ENCODE assay signal across 27 mouse cellular contexts in genomic region chr17:69461680-69462079, GRCm38 (mm10). TPM values are rescaled to one million over a fixed set of nuclear protein-coding genes. Genes with fewer than 3 reads are reported as not detected.
DNase-seq lines count a peak whose midpoint lies in the region; ATAC-seq lines count a peak whose summit lies in the region.
"Had no signal": no experiment of that assay in that cellular context is flagged by ENCODE, and none has a peak within 500 bp of the region (broad histone marks: within the 10 kb centered on the region; RNA-seq: fewer than 3 reads in every experiment).

No protein-coding gene starts in this region.

- DNase-seq in heart, adult 11 months: peak; percentile 39
- peak; percentile 72 for DNase-seq in 416B (ENCODE audit: low read depth)
- DNase-seq in cerebellum, postnatal 10 days: no peak
- no peak for DNase-seq in cerebellum, postnatal 36 days
- DNase-seq in urinary bladder, postnatal 36 days (ENCODE audit: low spot score in 2 of 2): no peak
- DNase-seq: adrenal gland, adult 2 months; adrenal gland, adult 8-10 months; adrenal gland, postnatal 10 days; adrenal gland, postnatal 14 days; adrenal gland, postnatal 25 days; adrenal gland, postnatal 36 days; B cell, adult 2 months; cerebellum, adult 11 months; cerebellum, adult 11-12 months; cerebellum, adult 18-20 months had no signal

- no peak overlapping the region for H3K4me2 ChIP-seq in heart, embryonic 12.5 days

- H3K9me3 ChIP-seq in heart, embryonic 12.5 days (replicated peaks): no peaks in the 10 kb centered on the region

- H3K27ac ChIP-seq in heart, embryonic 12.5 days (ENCODE audit: poor library complexity, severe bottlenecking): no peak overlapping the region

- H3K4me3 ChIP-seq in heart, embryonic 12.5 days: no peak overlapping the region

- no peak for ATAC-seq in heart, embryonic 12.5 days (ENCODE audit: insufficient number of reproducible peaks, low FRiP score)
- 0 out of 2 replicates have a peak, but pooled peaks have one; percentile 12 for ATAC-seq in granulocyte monocyte progenitor cell, adult 5-6 weeks (replicated peaks; ENCODE audit: poor library complexity, severe bottlenecking)
- ATAC-seq in megakaryocyte progenitor cell, adult 5-6 weeks (replicated peaks; ENCODE audit: poor library complexity): peak; percentile 61
- ATAC-seq: activated CD4-positive, CD25-positive, alpha-beta regulatory T cell, adult 4 months; CD4-positive, CD25-positive, alpha-beta regulatory T cell, adult 4 months; Patski had no signal

- H3K36me3 ChIP-seq in heart, embryonic 12.5 days: no peaks in the 10 kb centered on the region
- H3K36me3 ChIP-seq: G1E had no signal

- 82% methylated on average over 7 of the region's 7 CpGs for WGBS in heart, embryonic 12.5 days

- H3K27me3 ChIP-seq in heart, embryonic 12.5 days (replicated peaks): no peaks in the 10 kb centered on the region
- H3K27me3 ChIP-seq: CH12.LX, Patski had no signal

- no peak overlapping the region for H3K9ac ChIP-seq in heart, embryonic 12.5 days

- H3K4me1 ChIP-seq in heart, embryonic 12.5 days (replicated peaks): 0 out of 2 replicates have a peak, but pooled peaks cover 2% of the 10 kb centered on the region

RNA-seq across cellular contexts. Expression of gene Akain1, which starts 22.6 kb away (rescaled TPM):
- not detected in 2 replicates for polyA plus RNA-seq in heart, embryonic 12.5 days (2016; fragmentation: Nextera tagmentation; extraction: Ambion mirVana)
- total RNA-seq in granulocyte monocyte progenitor cell, adult 5-6 weeks (2014; fragmentation: Nextera tagmentation): not detected in 2 replicates
- not detected in 2 replicates for total RNA-seq in granulocyte monocyte progenitor cell, adult 5-6 weeks (2017)
- total RNA-seq in megakaryocyte progenitor cell, adult 5-6 weeks (2015): 0.07 TPM in 1 of 2 replicates, not detected in the other
- total RNA-seq in megakaryocyte progenitor cell, adult 5-6 weeks (2017): not detected in 2 replicates
- total RNA-seq: adrenal gland, adult 18-20 months; adrenal gland, adult 2 months; adrenal gland, postnatal 10 days; adrenal gland, postnatal 14 days; adrenal gland, postnatal 25 days; adrenal gland, postnatal 36 days; CH12.LX; ES-E14; MEL had no signal
- polyA plus RNA-seq: activated CD4-positive, CD25-positive, alpha-beta regulatory T cell, adult 4 months; adrenal gland, adult 2 months; C2C12; CD4-positive, CD25-positive, alpha-beta regulatory T cell, adult 4 months; G1E; Patski had no signal

Comparison
In these comparisons a context has a peak if more than half of its experiments do, and no peak if none do; other contexts are left out.
1. DNase-seq: peak in heart, adult 11 months (single experiment) and 416B (single experiment); none in cerebellum, postnatal 10 days (0 of 2), cerebellum, postnatal 36 days (0 of 2) and urinary bladder, postnatal 36 days (0 of 2).